Mouse (Mus musculus): Measurements from ENCODE around the gene Tm4sf1.

Gene Tm4sf1

GRCm38 (mm10) chr3:57287854-57288720, 13.7 kb downstream of the Tm4sf1 start:
- peak; percentile 48 to 52 for DNase-seq (ENCODE audit: low spot score in 2 of 2)

- no peak for DNase-seq (ENCODE audit: low spot score in 2 of 2)
These were observed 14.3 kb downstream of the Tm4sf1 start for GRCm38 (mm10) chr3:57287438-57287837.

GRCm38 (mm10) chr3:57278225-57278624, 23.6 kb downstream of the Tm4sf1 start:
- no peak for DNase-seq (ENCODE audit: low spot score in 2 of 2)

GRCm38 (mm10) chr3:57277453-57277852, 24.3 kb downstream of the Tm4sf1 start:
- no peak for DNase-seq (ENCODE audit: low spot score in 2 of 2)

- no peak for DNase-seq (ENCODE audit: low spot score in 2 of 2)
These were observed 25.0 kb downstream of the Tm4sf1 start for GRCm38 (mm10) chr3:57276821-57277220.

GRCm38 (mm10) chr3:57268994-57269393, 32.8 kb downstream of the Tm4sf1 start:
- DNase-seq (ENCODE audit: low spot score in 2 of 2), result no peak

GRCm38 (mm10) chr3:57267559-57268173, 34.1 kb downstream of the Tm4sf1 start:
- peak; percentile 26 to 40 for DNase-seq (ENCODE audit: low spot score in 2 of 2)

- DNase-seq (ENCODE audit: low spot score in 2 of 2), result peak in 1 of 2 experiments; percentile 12
These were observed 48.7 kb downstream of the Tm4sf1 start for GRCm38 (mm10) chr3:57253041-57253440.

GRCm38 (mm10) chr3:57252551-57252950, 49.2 kb downstream of the Tm4sf1 start:
- DNase-seq (ENCODE audit: low spot score in 2 of 2), result peak; percentile 64 to 72

GRCm38 (mm10) chr3:57245242-57245641, 56.5 kb downstream of the Tm4sf1 start:
- DNase-seq (ENCODE audit: low spot score in 2 of 2), result no peak

Data from heart, adult 9 months (tissue).